Mouse (Mus musculus) G1E (cell line): ENCODE measurements around the gene Kcnma1. TPM values are rescaled to one million over a fixed set of nuclear protein-coding genes. Genes with fewer than 3 reads are reported as not detected.

Source experiments
- ATAC-seq: 2 replicates; pipeline ENCODE4 v1.8.0; 2016; ENCODE audit warnings: mild to moderate bottlenecking; ENCODE audit not compliant: insufficient number of reproducible peaks, poor library complexity, low FRiP score, severe bottlenecking; ENCODE audit errors: extremely low read depth
- DNase-seq: peaks from one replicate; pipeline ENCODE4 v3.0.0; 2012; ENCODE audit warnings: low spot score
- H3K27me3 ChIP-seq: 2 replicates; pipeline ENCODE4 v1.6.1; 2012; ENCODE audit warnings: mild to moderate bottlenecking, low read length, inconsistent platforms; ENCODE audit not compliant: insufficient read depth
- H3K36me3 ChIP-seq: replicated peaks from 2 replicates; pipeline ENCODE3; 2012; ENCODE audit warnings: mild to moderate bottlenecking, inconsistent platforms
- H3K4me1 ChIP-seq: 2 replicates; pipeline ENCODE4 v1.6.1; 2012; ENCODE audit warnings: low read depth, low read length, inconsistent platforms, mixed read lengths; ENCODE audit not compliant: insufficient read depth
- H3K4me3 ChIP-seq: 2 replicates; pipeline ENCODE4 v1.5.1; 2012; ENCODE audit warnings: low read depth, mild to moderate bottlenecking, inconsistent platforms, low read length, moderate library complexity, mixed read lengths
- H3K9me3 ChIP-seq: replicated peaks from 2 replicates; pipeline ENCODE4 v1.6.1; 2012; ENCODE audit warnings: inconsistent platforms
- CTCF ChIP-seq: IDR thresholded peaks from 2 replicates; pipeline ENCODE4 v1.5.1; 2012; ENCODE audit warnings: low read depth, low read length, inconsistent platforms, mixed read lengths
- GATA1 ChIP-seq: IDR thresholded peaks from 2 replicates; pipeline ENCODE4 v1.6.1; 2012; ENCODE audit warnings: borderline replicate concordance, low read length, inconsistent platforms, mixed read lengths
- GATA2 ChIP-seq: IDR thresholded peaks from 2 replicates; pipeline ENCODE4 v1.6.1; 2012; ENCODE audit warnings: low read depth, low read length, inconsistent platforms, borderline replicate concordance
- POLR2AphosphoS5 ChIP-seq: IDR thresholded peaks from 2 replicates; pipeline ENCODE4 v1.6.1; 2012; ENCODE audit warnings: low read depth, low read length, inconsistent platforms; ENCODE audit not compliant: insufficient replicate concordance
- TAL1 ChIP-seq: conservative IDR thresholded peaks from 2 replicates; pipeline ENCODE4 v1.6.1; 2012; ENCODE audit warnings: low read depth, low read length, inconsistent platforms, mixed read lengths
- polyA plus RNA-seq: library from polyadenylated mRNA; stranded (reverse); fragments of >175 nt; gene quantifications from 2 replicates; pipeline ENCODE4 v1.2.3, GENCODE M21; 2012
- total RNA-seq, 2 experiments: library from RNA; stranded (forward) in 1 of 2; stranded (reverse) in 1 of 2; fragments of 200-1000 nt in 1 of 2; fragments of >200 nt in 1 of 2; fragmentation: Nextera tagmentation in 1 of 2; gene quantifications; 2 replicates each; pipeline ENCODE4 v1.2.3; 2014 to 2017

Kcnma1 gene
- total and polyA plus RNA-seq, 3 experiments, result 0.27 TPM; not detected in 2

- ATAC-seq, result no peak
- no peak for DNase-seq
- H3K4me3 ChIP-seq, result no peak overlapping the region
- no peaks in the 10 kb centered on the region for H3K36me3 ChIP-seq
- TF ChIP-seq POLR2AphosphoS5 (no peak), GATA1 (no peak), CTCF (no peak), GATA2 (no peak), TAL1 (no peak)
- no peaks in the 10 kb centered on the region for H3K9me3 ChIP-seq
- H3K4me1 ChIP-seq, result no peaks in the 10 kb centered on the region
- no peaks in the 10 kb centered on the region for H3K27me3 ChIP-seq
Observed at GRCm38 (mm10) chr14:23650126-23650525, 364.2 kb downstream of the Kcnma1 start.

- Histone ChIP-seq H3K4me1 (no peaks in the 10 kb centered on the region), H3K36me3 (no peaks in the 10 kb centered on the region), H3K9me3 (no peaks in the 10 kb centered on the region), H3K4me3 (no peak overlapping the region), H3K27me3 (no peaks in the 10 kb centered on the region)
- no peak for ATAC-seq
- TF ChIP-seq CTCF (no peak), GATA1 (no peak), TAL1 (no peak), GATA2 (no peak), POLR2AphosphoS5 (no peak)
- DNase-seq, result no peak
Observed at GRCm38 (mm10) chr14:23645361-23646063, 368.8 kb downstream of the Kcnma1 start.

GRCm38 (mm10) chr14:23643162-23643561, 371.1 kb downstream of the Kcnma1 start:
- Histone ChIP-seq H3K27me3 (no peaks in the 10 kb centered on the region), H3K36me3 (no peaks in the 10 kb centered on the region), H3K4me1 (no peaks in the 10 kb centered on the region), H3K4me3 (no peak overlapping the region), H3K9me3 (no peaks in the 10 kb centered on the region)
- ATAC-seq (no peak), DNase-seq (no peak)
- TF ChIP-seq CTCF (no peak), GATA2 (no peak), TAL1 (no peak), POLR2AphosphoS5 (no peak), GATA1 (no peak)

GRCm38 (mm10) chr14:23640665-23641064, 373.6 kb downstream of the Kcnma1 start:
- Histone ChIP-seq H3K4me3 (no peak overlapping the region), H3K4me1 (no peaks in the 10 kb centered on the region), H3K27me3 (no peaks in the 10 kb centered on the region), H3K36me3 (no peaks in the 10 kb centered on the region), H3K9me3 (no peaks in the 10 kb centered on the region)
- DNase-seq, result no peak
- ATAC-seq, result no peak
- TF ChIP-seq GATA1 (no peak), TAL1 (no peak), POLR2AphosphoS5 (no peak), GATA2 (no peak), CTCF (no peak)

GRCm38 (mm10) chr14:23638078-23638695, 376.1 kb downstream of the Kcnma1 start:
- Histone ChIP-seq H3K27me3 (no peaks in the 10 kb centered on the region), H3K4me3 (no peak overlapping the region), H3K9me3 (no peaks in the 10 kb centered on the region), H3K4me1 (no peaks in the 10 kb centered on the region), H3K36me3 (no peaks in the 10 kb centered on the region)
- TF ChIP-seq TAL1, result no peak
- no peak for TF ChIP-seq POLR2AphosphoS5
- no peak for TF ChIP-seq GATA2
- no peak for TF ChIP-seq GATA1
- TF ChIP-seq CTCF, result no peak
- no peak for ATAC-seq
- no peak for DNase-seq

- no peak for DNase-seq
- Histone ChIP-seq H3K4me1 (no peaks in the 10 kb centered on the region), H3K36me3 (no peaks in the 10 kb centered on the region), H3K4me3 (no peak overlapping the region), H3K27me3 (no peaks in the 10 kb centered on the region), H3K9me3 (no peaks in the 10 kb centered on the region)
- no peak for TF ChIP-seq GATA1
- no peak for TF ChIP-seq CTCF
- no peak for TF ChIP-seq GATA2
- TF ChIP-seq POLR2AphosphoS5, result no peak
- TF ChIP-seq TAL1, result no peak
- ATAC-seq, result no peak
Observed at GRCm38 (mm10) chr14:23635903-23636302, 378.4 kb downstream of the Kcnma1 start.
